Mouse (Mus musculus): ENCODE data around the gene Anapc15. TPM values are rescaled to one million over a fixed set of nuclear protein-coding genes. Genes with fewer than 3 reads are reported as not detected.
"Not testable (repeated sequence)": the region's sequence is repeated elsewhere in the genome, so short reads cannot be mapped to it uniquely, and the experiment has no call there.

Gene Anapc15
- polyA plus RNA-seq, 1 experiment from 2014 or later = 78.9 TPM

DNA sequence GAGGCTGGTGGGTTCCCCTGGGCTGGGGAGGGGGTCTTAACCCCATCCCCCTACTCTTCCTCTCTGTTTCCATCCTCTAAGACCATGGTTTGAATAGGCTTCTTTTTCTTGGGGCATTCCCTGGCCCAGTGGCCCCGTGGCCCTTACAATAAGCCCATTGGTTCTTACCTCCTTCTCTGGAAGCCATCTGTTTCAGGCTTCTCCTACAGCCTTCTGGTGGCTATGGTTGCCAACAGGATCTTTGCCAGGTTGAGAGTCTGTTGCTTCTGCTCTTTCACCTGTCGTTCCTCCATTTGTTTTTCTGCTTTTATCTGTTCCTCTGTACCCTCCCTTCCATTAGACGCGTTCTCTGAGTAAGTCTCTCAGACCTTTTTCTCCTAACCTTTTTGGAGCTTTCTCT lies 74.1 kb downstream of the Anapc15 start:
- no peak overlapping the region for H3K4me2 ChIP-seq
- no peak for ATAC-seq (replicated peaks; ENCODE audit: low FRiP score)
- 92% methylated on average over 4 of the region's 4 CpGs for WGBS

DNA sequence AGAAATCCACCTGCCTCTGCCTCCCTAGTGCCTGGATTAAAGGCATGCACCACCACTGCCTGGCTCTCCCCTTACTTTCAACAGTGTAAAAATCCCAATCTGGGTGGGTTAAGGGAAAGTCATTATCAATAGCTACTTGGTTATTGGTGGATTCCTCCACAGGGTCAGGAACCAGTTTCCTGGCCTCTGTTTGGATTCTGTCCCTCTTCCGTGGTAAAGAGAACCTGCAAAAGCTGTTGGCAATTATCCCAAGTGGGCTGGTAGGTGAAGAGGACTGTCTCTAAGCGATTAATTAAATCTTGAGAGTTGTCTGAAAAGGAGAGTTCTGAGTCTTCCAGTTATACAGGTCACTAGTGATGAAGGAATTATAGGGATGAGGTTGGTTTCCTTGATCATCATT lies 74.8 kb downstream of the Anapc15 start:
- Histone ChIP-seq H3K36me3 (0 out of 2 replicates have a peak, but pooled peaks cover 8% of the 10 kb centered on the region), H3K27ac (no peak overlapping the region), H3K4me3 (replicated peaks) (no peak overlapping the region), H3K9me3 (replicated peaks) (no peaks in the 10 kb centered on the region), H3K4me2 (no peak overlapping the region), H3K9ac (no peak overlapping the region), H3K4me1 (peaks cover 18% of the 10 kb centered on the region), H3K27me3 (no peaks in the 10 kb centered on the region)
- no peak for ATAC-seq (replicated peaks; ENCODE audit: low FRiP score)
- WGBS = 84% methylated on average over 2 of the region's 2 CpGs

More for the DNA sequence above, 74.1 kb downstream of the Anapc15 start:
- Histone ChIP-seq H3K36me3 (0 out of 2 replicates have a peak, but pooled peaks cover 8% of the 10 kb centered on the region), H3K27ac (no peak overlapping the region), H3K4me1 (peaks cover 22% of the 10 kb centered on the region), H3K27me3 (no peaks in the 10 kb centered on the region), H3K9ac (no peak overlapping the region), H3K4me3 (replicated peaks) (no peak overlapping the region), H3K9me3 (replicated peaks) (no peaks in the 10 kb centered on the region)

DNA sequence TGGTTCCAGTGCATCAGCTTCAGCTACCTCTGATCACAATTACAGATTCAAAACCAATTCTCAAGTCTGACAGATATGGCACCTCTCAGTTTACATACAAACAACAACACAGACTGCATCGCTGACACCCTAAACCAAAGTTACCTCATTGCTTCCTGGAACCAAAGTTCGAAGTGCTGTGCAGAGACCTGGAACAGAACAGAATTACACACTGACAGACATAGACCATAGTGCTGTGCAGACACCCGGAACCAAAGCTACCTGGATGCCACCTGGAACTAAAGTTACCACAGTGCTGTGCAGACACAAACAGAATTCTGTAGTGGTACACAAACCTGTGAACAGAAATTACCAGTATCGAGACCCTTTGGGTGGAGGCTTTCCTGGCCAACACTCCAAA lies 76.2 kb downstream of the Anapc15 start:
- no peak for ATAC-seq (replicated peaks; ENCODE audit: low FRiP score)
- WGBS = 85% methylated on average over 4 of the region's 4 CpGs
- Histone ChIP-seq H3K36me3 (0 out of 2 replicates have a peak, but pooled peaks cover 8% of the 10 kb centered on the region), H3K4me3 (replicated peaks) (no peak overlapping the region), H3K4me1 (peaks cover 15% of the 10 kb centered on the region), H3K4me2 (no peak overlapping the region), H3K9ac (no peak overlapping the region), H3K9me3 (replicated peaks) (no peaks in the 10 kb centered on the region), H3K27ac (no peak overlapping the region), H3K27me3 (no peaks in the 10 kb centered on the region)

DNA sequence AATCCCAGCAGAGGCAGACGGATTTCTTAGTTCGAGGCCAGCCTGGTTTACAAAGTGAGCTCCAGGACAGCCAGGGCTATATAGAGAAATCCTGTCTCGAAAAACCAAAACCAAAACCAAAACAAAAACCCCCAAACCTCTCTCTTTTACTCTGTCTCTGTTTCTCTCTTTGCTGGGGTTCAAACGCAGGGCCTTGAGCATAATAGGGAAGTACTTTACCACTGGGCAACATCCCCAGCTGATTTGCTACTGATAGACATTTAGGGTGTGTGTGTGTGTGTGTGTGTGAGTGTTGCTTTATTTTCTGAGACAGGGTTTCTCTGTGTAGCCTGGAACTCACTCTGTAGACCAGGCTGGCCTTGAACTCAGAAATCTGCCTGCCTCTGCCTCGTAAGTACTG lies 85.5 kb downstream of the Anapc15 start:
- H3K27ac ChIP-seq; H3K9me3 ChIP-seq (replicated peaks); H3K4me2 ChIP-seq; H3K4me1 ChIP-seq; H3K27me3 ChIP-seq; H3K9ac ChIP-seq; ATAC-seq (replicated peaks; ENCODE audit: low FRiP score); H3K4me3 ChIP-seq (replicated peaks); H3K36me3 ChIP-seq: not testable (repeated sequence)
- 91% methylated on average over 5 of the region's 5 CpGs for WGBS

Small RNAs within 50 kb of the gene (microRNA-seq; reads per million reads assigned to microRNA genes)
- not detected for gene Gm22655

Other genes starting within 250 kb of the Anapc15 start
- gene Clpb, start 200.1 kb upstream of the Anapc15 start, polyA plus RNA-seq (2015; fragmentation: Nextera tagmentation; extraction: Ambion mirVana) = 58.7 and 64.7 TPM in 2 replicates
- 0.72 and 1.9 TPM in 2 replicates for gene Phox2a, start 45.4 kb upstream of the Anapc15 start, polyA plus RNA-seq (2015; fragmentation: Nextera tagmentation; extraction: Ambion mirVana)
- 49.9 and 52.1 TPM in 2 replicates for gene Inppl1, start 25.5 kb upstream of the Anapc15 start, polyA plus RNA-seq (2015; fragmentation: Nextera tagmentation; extraction: Ambion mirVana)
- gene Folr2, start 6.5 kb upstream of the Anapc15 start, polyA plus RNA-seq (2015; fragmentation: Nextera tagmentation; extraction: Ambion mirVana) = 1.8 and 2.3 TPM in 2 replicates
- 51.0 and 63.0 TPM in 2 replicates for gene Folr1, start 7.1 kb downstream of the Anapc15 start, polyA plus RNA-seq (2015; fragmentation: Nextera tagmentation; extraction: Ambion mirVana)
- gene Lamtor1, start 42.2 kb downstream of the Anapc15 start, polyA plus RNA-seq (2015; fragmentation: Nextera tagmentation; extraction: Ambion mirVana) = 151 and 158 TPM in 2 replicates
- 0.24 and 0.53 TPM in 2 replicates for gene Tomt, start 42.6 kb downstream of the Anapc15 start, polyA plus RNA-seq (2015; fragmentation: Nextera tagmentation; extraction: Ambion mirVana)
- 9.2 and 9.9 TPM in 2 replicates for gene Lrrc51, start 70.2 kb downstream of the Anapc15 start, polyA plus RNA-seq (2015; fragmentation: Nextera tagmentation; extraction: Ambion mirVana)
- 70.1 and 73.5 TPM in 2 replicates for gene Numa1, start 70.4 kb downstream of the Anapc15 start, polyA plus RNA-seq (2015; fragmentation: Nextera tagmentation; extraction: Ambion mirVana)
- 2.5 and 3.0 TPM in 2 replicates for gene Il18bp, start 155.0 kb downstream of the Anapc15 start, polyA plus RNA-seq (2015; fragmentation: Nextera tagmentation; extraction: Ambion mirVana)
- gene Rnf121, start 201.8 kb downstream of the Anapc15 start, polyA plus RNA-seq (2015; fragmentation: Nextera tagmentation; extraction: Ambion mirVana) = 28.3 and 28.4 TPM in 2 replicates
- gene Xndc1, start 201.8 kb downstream of the Anapc15 start, polyA plus RNA-seq (2015; fragmentation: Nextera tagmentation; extraction: Ambion mirVana) = 33.9 and 39.0 TPM in 2 replicates
- gene Xntrpc, start 202.0 kb downstream of the Anapc15 start, polyA plus RNA-seq (2015; fragmentation: Nextera tagmentation; extraction: Ambion mirVana) = 1.6 and 1.7 TPM in 2 replicates
- not detected in 2 replicates for gene Trpc2, start 219.4 kb downstream of the Anapc15 start, polyA plus RNA-seq (2015; fragmentation: Nextera tagmentation; extraction: Ambion mirVana)
- gene Art1, start 238.0 kb downstream of the Anapc15 start, polyA plus RNA-seq (2015; fragmentation: Nextera tagmentation; extraction: Ambion mirVana) = 2.4 and 3.4 TPM in 2 replicates
- 1.6 and 2.1 TPM in 2 replicates for gene Art5, start 245.8 kb downstream of the Anapc15 start, polyA plus RNA-seq (2015; fragmentation: Nextera tagmentation; extraction: Ambion mirVana)